In genomic region chr14:120910320-120910719, GRCm38 (mm10) we compare ENCODE assay signal across 7 mouse cellular contexts. TPM values are rescaled to one million over a fixed set of nuclear protein-coding genes. Genes with fewer than 3 reads are reported as not detected.
DNase-seq lines count a peak whose midpoint lies in the region; ATAC-seq lines count a peak whose summit lies in the region.

No protein-coding gene starts in this region.

- H3K9ac ChIP-seq in heart, embryonic 15.5 days: peak overlapping the region; percentile 83
- H3K9ac ChIP-seq in liver, embryonic 13.5 days: peak overlapping the region; percentile 83
- H3K9ac ChIP-seq in neural tube, embryonic 14.5 days (replicated peaks; ENCODE audit: low read depth, low read length): peak overlapping the region; percentile 88

- no peaks in the 10 kb centered on the region for H3K36me3 ChIP-seq in heart, embryonic 15.5 days
- H3K36me3 ChIP-seq in liver, embryonic 13.5 days: no peaks in the 10 kb centered on the region
- H3K36me3 ChIP-seq in neural tube, embryonic 14.5 days (ENCODE audit: control insufficient read depth, insufficient read depth, low read length): no peaks in the 10 kb centered on the region

- no peaks in the 10 kb centered on the region for H3K9me3 ChIP-seq in heart, embryonic 15.5 days (replicated peaks)
- H3K9me3 ChIP-seq in liver, embryonic 13.5 days (replicated peaks): no peaks in the 10 kb centered on the region
- no peaks in the 10 kb centered on the region for H3K9me3 ChIP-seq in neural tube, embryonic 14.5 days (ENCODE audit: control insufficient read depth, low read length)

- peak; percentile 10 for DNase-seq in ovary, adult 18-20 months (ENCODE audit: low spot score)
- no peak for DNase-seq in ovary, postnatal 10 days (ENCODE audit: low spot score)
- DNase-seq in T-cell, adult 2 months (ENCODE audit: low spot score): peak; percentile 41
- no peak for DNase-seq in liver, embryonic 13.5 days

- H3K4me1 ChIP-seq in heart, embryonic 15.5 days (replicated peaks): peaks cover 10% of the 10 kb centered on the region
- H3K4me1 ChIP-seq in liver, embryonic 13.5 days (replicated peaks): peaks cover 29% of the 10 kb centered on the region
- H3K4me1 ChIP-seq in neural tube, embryonic 14.5 days (ENCODE audit: control insufficient read depth, insufficient read depth, low read length): peaks cover 8% of the 10 kb centered on the region; the same call in 1 of the 2 replicates

- H3K4me2 ChIP-seq in heart, embryonic 15.5 days: peak overlapping the region; percentile 87
- H3K4me2 ChIP-seq in liver, embryonic 13.5 days: peak overlapping the region; percentile 92
- peak overlapping the region; percentile 97 for H3K4me2 ChIP-seq in neural tube, embryonic 14.5 days (ENCODE audit: low read depth, low read length)

- H3K4me3 ChIP-seq in heart, embryonic 15.5 days: peak overlapping the region; percentile 82
- H3K4me3 ChIP-seq in liver, embryonic 13.5 days (replicated peaks): peak overlapping the region; percentile 88
- H3K4me3 ChIP-seq in neural tube, embryonic 14.5 days (ENCODE audit: low read depth, low read length): peak overlapping the region; percentile 74

- H3K27me3 ChIP-seq in heart, embryonic 15.5 days: no peaks in the 10 kb centered on the region
- no peaks in the 10 kb centered on the region for H3K27me3 ChIP-seq in liver, embryonic 13.5 days
- no peaks in the 10 kb centered on the region for H3K27me3 ChIP-seq in neural tube, embryonic 14.5 days (ENCODE audit: control insufficient read depth, insufficient read depth, low read length)

- 0% methylated on average over 15 of the region's 18 CpGs for WGBS in heart, embryonic 15.5 days
- under 1% methylated on average over 18 of the region's 18 CpGs for WGBS in liver, embryonic 13.5 days (ENCODE audit: insufficient replicate concordance)
- WGBS in neural tube, embryonic 14.5 days: 1% methylated on average over 16 of the region's 18 CpGs

- H3K27ac ChIP-seq in heart, embryonic 15.5 days: peak overlapping the region; percentile 74
- peak overlapping the region; percentile 65 for H3K27ac ChIP-seq in liver, embryonic 13.5 days
- H3K27ac ChIP-seq in neural tube, embryonic 14.5 days (ENCODE audit: low read depth, low read length): peak overlapping the region; percentile 79

- ATAC-seq in common myeloid progenitor, adult 5-6 weeks (replicated peaks; ENCODE audit: low read depth, poor library complexity, severe bottlenecking): peak; percentile 52
- peak; percentile 54 for ATAC-seq in heart, embryonic 15.5 days (replicated peaks; ENCODE audit: insufficient number of reproducible peaks, insufficient read depth, low FRiP score, low read depth)
- ATAC-seq in liver, embryonic 13.5 days (ENCODE audit: low read depth): peak; percentile 59
- ATAC-seq in neural tube, embryonic 14.5 days (ENCODE audit: low read depth): peak; percentile 80

RNA-seq across cellular contexts. Expression of gene Ipo5, which starts 0.7 kb away (rescaled TPM):
- 219 and 238 TPM in 2 replicates for total RNA-seq in common myeloid progenitor, adult 5-6 weeks (2017)
- 55.3 and 62.8 TPM in 2 replicates for polyA plus RNA-seq in heart, embryonic 15.5 days (2015; fragmentation: Nextera tagmentation; extraction: Ambion mirVana)
- polyA plus RNA-seq in liver, embryonic 13.5 days (2015; fragmentation: Nextera tagmentation; extraction: Ambion mirVana): 57.3 and 71.1 TPM in 2 replicates
- 62.3 and 76.8 TPM in 2 replicates for polyA plus RNA-seq in neural tube, embryonic 14.5 days (2014; fragmentation: Nextera tagmentation; extraction: Ambion mirVana)

Comparison
In these comparisons a context has a peak if more than half of its experiments do, and no peak if none do; other contexts are left out.
1. DNase-seq: peak in ovary, adult 18-20 months (single experiment) and T-cell, adult 2 months (single experiment); none in ovary, postnatal 10 days (single experiment) and liver, embryonic 13.5 days (single experiment).
2. Peak in every context shown above with its lines, with median percentiles within 50 percentile points of each other: ATAC-seq, H3K27ac ChIP-seq, H3K4me2 ChIP-seq, H3K4me3 ChIP-seq and H3K9ac ChIP-seq.